Mouse (Mus musculus): ENCODE measurements at regions not wholly inside any gene's neighbourhood (a gene's known extent, or its start where the extent isn't known, plus 50 kb on each side); places are given as distances from the start of the nearest gene placed in this dataset.

GRCm38 (mm10) chr3:120217710-120218109 lies 433.4 kb upstream of the Ptbp2 start:
- no peaks in the 10 kb centered on the region for H3K27me3 ChIP-seq
- H3K27ac ChIP-seq: no peak overlapping the region
- WGBS: 69% methylated on average over 3 of the region's 3 CpGs
- ATAC-seq (ENCODE audit: insufficient number of reproducible peaks, insufficient read depth, low FRiP score, low TSS enrichment): peak; percentile 44; the same call in 1 of the 2 replicates
- no peak overlapping the region for H3K4me2 ChIP-seq (replicated peaks)
- H3K36me3 ChIP-seq: no peaks in the 10 kb centered on the region
- no peak overlapping the region for H3K4me3 ChIP-seq
- no peak overlapping the region for H3K9ac ChIP-seq
- H3K9me3 ChIP-seq: no peaks in the 10 kb centered on the region
- H3K4me1 ChIP-seq: no peaks in the 10 kb centered on the region

GRCm38 (mm10) chr3:120214616-120215250 lies 430.5 kb upstream of the Ptbp2 start:
- Histone ChIP-seq H3K4me1 (no peaks in the 10 kb centered on the region), H3K4me2 (replicated peaks) (no peak overlapping the region), H3K27ac (no peak overlapping the region), H3K9me3 (no peaks in the 10 kb centered on the region), H3K36me3 (no peaks in the 10 kb centered on the region), H3K9ac (no peak overlapping the region), H3K27me3 (no peaks in the 10 kb centered on the region), H3K4me3 (no peak overlapping the region)
- no peak for ATAC-seq (ENCODE audit: insufficient number of reproducible peaks, insufficient read depth, low FRiP score, low TSS enrichment)
- 77% methylated on average over 12 of the region's 12 CpGs for WGBS

GRCm38 (mm10) chr3:120199403-120199802 lies 415.1 kb upstream of the Ptbp2 start:
- Histone ChIP-seq H3K27me3 (no peaks in the 10 kb centered on the region), H3K4me2 (replicated peaks) (no peak overlapping the region), H3K9ac (no peak overlapping the region), H3K27ac (no peak overlapping the region), H3K36me3 (no peaks in the 10 kb centered on the region), H3K4me1 (no peaks in the 10 kb centered on the region), H3K4me3 (no peak overlapping the region), H3K9me3 (no peaks in the 10 kb centered on the region)
- 91% methylated on average over 2 of the region's 2 CpGs for WGBS
- ATAC-seq (ENCODE audit: insufficient number of reproducible peaks, insufficient read depth, low FRiP score, low TSS enrichment): no peak

- 85% methylated on average over 3 of the region's 3 CpGs for WGBS
- Histone ChIP-seq H3K27ac (no peak overlapping the region), H3K4me2 (replicated peaks) (no peak overlapping the region), H3K36me3 (no peaks in the 10 kb centered on the region), H3K9ac (no peak overlapping the region), H3K4me1 (no peaks in the 10 kb centered on the region), H3K4me3 (no peak overlapping the region), H3K9me3 (no peaks in the 10 kb centered on the region), H3K27me3 (no peaks in the 10 kb centered on the region)
- ATAC-seq (ENCODE audit: insufficient number of reproducible peaks, insufficient read depth, low FRiP score, low TSS enrichment): no peak
Observed at GRCm38 (mm10) chr3:120194501-120194900, 410.2 kb upstream of the Ptbp2 start.

- no peak for ATAC-seq (ENCODE audit: insufficient number of reproducible peaks, insufficient read depth, low FRiP score, low TSS enrichment)
- Histone ChIP-seq H3K4me1 (no peaks in the 10 kb centered on the region), H3K27ac (no peak overlapping the region), H3K4me2 (replicated peaks) (no peak overlapping the region), H3K27me3 (no peaks in the 10 kb centered on the region), H3K9ac (no peak overlapping the region), H3K36me3 (no peaks in the 10 kb centered on the region), H3K4me3 (no peak overlapping the region), H3K9me3 (no peaks in the 10 kb centered on the region)
- 43% methylated on average over 15 of the region's 15 CpGs for WGBS
Observed at GRCm38 (mm10) chr3:120192439-120193326, 408.4 kb upstream of the Ptbp2 start.

GRCm38 (mm10) chr3:120189606-120190005 lies 405.3 kb upstream of the Ptbp2 start:
- H3K4me2 ChIP-seq (replicated peaks): no peak overlapping the region
- H3K27me3 ChIP-seq: no peaks in the 10 kb centered on the region
- no peaks in the 10 kb centered on the region for H3K4me1 ChIP-seq
- H3K9me3 ChIP-seq: no peaks in the 10 kb centered on the region
- H3K4me3 ChIP-seq: no peak overlapping the region
- H3K36me3 ChIP-seq: no peaks in the 10 kb centered on the region
- H3K9ac ChIP-seq: no peak overlapping the region
- H3K27ac ChIP-seq: no peak overlapping the region
- ATAC-seq (ENCODE audit: insufficient number of reproducible peaks, insufficient read depth, low FRiP score, low TSS enrichment): no peak
- WGBS: 87% methylated on average over 1 of the region's 1 CpGs

- Histone ChIP-seq H3K36me3 (no peaks in the 10 kb centered on the region), H3K9me3 (no peaks in the 10 kb centered on the region), H3K9ac (no peak overlapping the region), H3K4me1 (no peaks in the 10 kb centered on the region), H3K27me3 (no peaks in the 10 kb centered on the region), H3K4me2 (replicated peaks) (no peak overlapping the region), H3K4me3 (no peak overlapping the region), H3K27ac (no peak overlapping the region)
- ATAC-seq (ENCODE audit: insufficient number of reproducible peaks, insufficient read depth, low FRiP score, low TSS enrichment): no peak
- 83% methylated on average over 5 of the region's 5 CpGs for WGBS
Observed at GRCm38 (mm10) chr3:120180931-120181610, 396.8 kb upstream of the Ptbp2 start.

GRCm38 (mm10) chr3:120175632-120176031 lies 391.4 kb upstream of the Ptbp2 start:
- Histone ChIP-seq H3K27ac (no peak overlapping the region), H3K4me1 (no peaks in the 10 kb centered on the region), H3K4me2 (replicated peaks) (no peak overlapping the region), H3K9ac (no peak overlapping the region), H3K27me3 (no peaks in the 10 kb centered on the region), H3K9me3 (no peaks in the 10 kb centered on the region), H3K36me3 (no peaks in the 10 kb centered on the region), H3K4me3 (no peak overlapping the region)
- 50% methylated on average over 2 of the region's 2 CpGs for WGBS
- ATAC-seq (ENCODE audit: insufficient number of reproducible peaks, insufficient read depth, low FRiP score, low TSS enrichment): no peak

Measured in embryonic facial prominence, embryonic 12.5 days (tissue).